Mouse (Mus musculus) retina, postnatal 1 day (tissue): ENCODE data around the gene Dhx29.

Experiments used
- DNase-seq: peaks from one replicate; pipeline ENCODE4 v3.0.0-alpha.2; 2012

Dhx29 gene

GRCm38 (mm10) chr13:112987991-112988390 is 60.7 kb downstream of the Dhx29 start:
- no peak for DNase-seq

DNA sequence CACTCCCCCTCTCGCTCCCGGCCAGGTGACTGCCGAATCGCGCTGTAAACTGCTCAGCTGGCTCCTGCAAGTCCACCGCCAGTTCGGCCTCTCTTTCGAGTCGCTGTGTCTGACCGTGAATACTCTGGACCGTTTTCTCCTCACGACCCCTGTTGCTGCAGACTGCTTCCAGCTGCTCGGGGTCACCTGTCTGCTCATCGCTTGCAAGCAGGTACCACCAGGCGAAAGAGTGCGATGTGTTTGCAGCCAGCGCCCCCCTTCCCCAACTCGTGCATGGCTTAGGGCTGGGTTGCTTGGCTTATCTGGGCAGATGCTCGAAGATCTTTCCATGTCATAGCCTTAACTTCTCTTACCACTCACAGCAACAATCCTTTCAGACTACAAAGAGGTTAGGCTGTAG is 61.6 kb downstream of the Dhx29 start:
- peak; percentile 31 for DNase-seq

- peak; percentile 56 for DNase-seq
Observed at GRCm38 (mm10) chr13:112989541-112989940, 62.3 kb downstream of the Dhx29 start.

DNA sequence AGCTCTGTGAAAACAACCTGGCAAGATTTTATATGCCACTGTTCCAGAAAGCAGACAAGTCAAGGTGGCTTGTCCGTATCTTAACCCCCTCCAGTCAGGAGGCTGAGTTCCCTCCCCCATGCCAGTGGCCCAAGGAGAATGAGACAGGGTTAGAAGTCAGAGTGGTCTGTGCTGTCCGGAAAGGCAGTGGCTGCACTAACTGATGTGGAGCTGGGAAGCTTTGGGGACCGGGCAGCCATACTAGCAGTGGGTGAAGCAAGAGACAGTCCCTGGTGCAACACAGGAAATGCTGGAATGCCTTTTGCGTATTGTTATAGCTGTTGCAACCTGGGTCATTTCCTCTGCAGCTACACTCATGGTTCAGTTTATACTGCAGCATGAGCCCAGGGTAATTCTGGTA is 63.1 kb downstream of the Dhx29 start:
- peak; percentile 13 for DNase-seq

GRCm38 (mm10) chr13:112993531-112994152 is 66.4 kb downstream of the Dhx29 start, which contains the start of gene Mcidas:
Gene Mcidas (plus strand): TSS chr13:112993845.
- DNase-seq: peak; percentile 66

GRCm38 (mm10) chr13:112994191-112994590 is 66.9 kb downstream of the Dhx29 start:
- DNase-seq: peak; percentile 75

DNA sequence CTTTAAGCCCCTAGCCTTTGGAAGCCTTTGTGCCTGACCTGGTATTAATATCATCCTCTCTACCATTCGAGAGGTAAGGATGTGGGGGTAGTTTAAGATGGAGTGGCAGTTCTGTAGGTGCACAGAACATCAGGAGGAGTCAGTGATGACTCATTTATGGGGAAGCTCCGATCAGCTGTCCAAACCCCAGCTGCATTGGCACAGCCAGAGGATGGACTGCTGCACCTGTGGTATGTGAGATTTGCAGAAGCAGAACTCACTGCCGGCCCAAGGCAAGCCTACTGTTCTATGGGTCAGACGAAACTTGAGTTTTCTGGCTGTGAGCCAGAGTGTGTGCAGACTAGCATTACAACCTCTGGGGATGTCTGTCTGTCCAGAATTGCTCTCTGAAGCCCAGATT is 69.2 kb downstream of the Dhx29 start:
- no peak for DNase-seq

DNA sequence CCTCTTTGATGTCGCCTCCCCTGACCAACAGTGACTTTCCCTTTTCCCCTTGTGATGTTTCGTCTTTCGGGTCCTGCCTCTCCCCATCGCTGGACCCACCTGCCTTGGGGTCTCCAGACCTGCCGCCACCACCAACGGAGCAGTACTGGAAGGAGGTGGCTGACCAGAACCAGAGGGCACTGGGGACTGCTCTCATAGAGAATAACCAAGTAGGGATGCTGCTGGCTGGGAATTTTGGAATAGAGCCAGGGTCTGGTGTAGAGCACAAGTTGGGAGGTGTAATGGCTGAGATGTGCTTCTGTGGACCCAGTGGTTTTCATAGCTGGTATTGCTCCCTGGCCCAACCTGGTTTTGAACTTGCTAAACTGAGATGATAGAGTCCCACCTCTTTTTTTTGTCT is 70.1 kb downstream of the Dhx29 start:
- no peak for DNase-seq

DNA sequence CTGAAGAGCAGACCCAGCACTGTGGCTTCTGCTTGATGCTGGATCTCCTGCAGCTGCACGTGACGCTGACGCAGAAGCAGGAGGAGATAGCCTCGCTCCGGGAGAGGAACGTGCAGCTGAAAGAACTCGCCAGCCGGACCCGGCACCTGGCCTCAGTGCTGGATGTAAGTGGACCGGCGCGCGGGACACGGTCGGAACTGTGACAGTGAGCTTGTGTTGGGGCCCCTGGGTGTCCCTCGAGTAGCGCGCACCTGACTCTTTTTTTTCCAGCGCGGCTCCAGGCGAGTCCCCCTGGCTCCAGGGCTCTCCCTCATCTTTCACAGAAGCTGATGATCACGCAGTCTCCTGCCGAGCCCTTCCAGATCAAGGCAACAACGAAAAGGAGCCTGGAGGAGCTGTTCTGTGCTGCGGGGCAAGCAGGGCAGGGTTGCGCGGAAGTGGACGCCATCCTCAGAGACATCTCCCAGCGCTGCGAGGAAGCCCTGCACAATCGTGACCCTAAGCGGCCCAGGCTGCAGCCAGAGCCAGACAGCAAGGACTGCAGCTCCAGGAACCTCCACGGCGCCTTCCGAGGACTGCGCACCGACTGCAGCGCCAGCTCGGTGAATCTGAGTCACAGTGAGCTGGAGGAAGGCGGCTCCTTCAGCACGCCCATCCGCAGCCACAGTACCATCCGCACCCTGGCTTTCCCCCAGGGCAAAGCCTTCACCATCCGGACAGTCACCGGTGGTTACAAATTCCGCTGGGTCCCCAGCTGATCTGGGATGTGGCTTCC is 71.4 kb downstream of the Dhx29 start:
- DNase-seq: peak; percentile 57

DNA sequence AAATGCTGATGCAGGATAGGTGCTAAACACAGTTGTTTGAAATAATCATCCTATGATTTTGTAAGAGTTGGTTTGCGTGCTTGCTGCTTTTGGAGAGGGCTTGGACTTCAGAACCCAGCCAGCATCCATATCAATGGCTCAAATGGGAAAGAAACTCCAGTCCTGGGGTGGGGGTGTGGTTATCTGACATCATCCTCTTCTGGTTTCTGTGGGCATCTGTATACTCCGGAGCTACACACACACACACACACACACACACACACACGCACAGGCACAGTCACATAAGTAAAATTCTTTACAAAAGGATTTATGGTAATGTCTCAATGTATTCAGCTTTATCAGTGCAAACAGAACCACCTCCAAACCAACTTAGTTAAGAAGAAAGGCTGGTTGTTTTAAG is 72.8 kb downstream of the Dhx29 start:
- DNase-seq: no peak

GRCm38 (mm10) chr13:113000576-113001318 is 73.5 kb downstream of the Dhx29 start:
- no peak for DNase-seq

- DNase-seq: peak; percentile 68
Observed at GRCm38 (mm10) chr13:113012683-113013082, 85.4 kb downstream of the Dhx29 start.

DNA sequence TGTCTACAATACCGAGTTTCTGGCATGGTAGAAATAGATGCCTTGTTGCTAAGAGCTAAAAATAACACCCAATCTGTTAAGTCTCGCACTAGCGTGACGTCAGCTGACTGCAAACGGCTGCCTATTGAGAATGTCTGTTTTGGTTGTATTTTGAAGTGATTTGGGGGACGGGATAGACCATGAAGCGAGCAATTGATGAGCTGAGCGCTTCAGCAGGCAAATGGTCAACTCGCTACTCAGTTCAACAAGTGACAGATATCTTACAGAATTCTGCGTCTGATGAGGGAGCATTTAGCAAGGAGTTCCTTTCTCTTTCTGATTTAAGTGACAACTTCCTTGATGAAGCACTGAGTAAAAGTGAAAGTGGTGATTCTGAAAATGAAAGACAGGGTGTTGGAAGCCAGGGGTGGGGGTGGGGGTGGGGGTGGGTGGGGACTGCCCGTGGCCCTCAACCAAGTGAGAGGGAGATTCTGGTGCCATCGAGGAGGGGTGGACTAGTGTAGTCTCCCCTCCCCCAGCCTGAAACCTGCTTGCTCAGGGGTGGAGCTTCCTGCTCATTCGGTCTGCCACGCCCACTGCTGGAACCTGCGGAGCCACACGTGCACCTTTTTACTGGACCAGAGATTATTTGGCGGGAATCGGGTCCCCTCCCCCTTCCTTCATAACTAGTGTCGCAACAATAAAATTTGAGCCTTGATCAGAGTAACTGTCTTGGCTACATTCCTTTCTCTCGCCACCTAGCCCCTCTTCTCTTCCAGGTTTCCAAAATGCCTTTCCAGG is 86.1 kb downstream of the Dhx29 start:
- DNase-seq: peak; percentile 24
